10 mouse cellular contexts compared by ENCODE assay signal in genomic region chr2:105671798-105672595, GRCm38 (mm10). TPM values are rescaled to one million over a fixed set of nuclear protein-coding genes. Genes with fewer than 3 reads are reported as not detected.
DNase-seq lines count a peak whose midpoint lies in the region; ATAC-seq and TF ChIP-seq lines count a peak whose summit lies in the region.
"Had no signal": no experiment of that assay in that cellular context is flagged by ENCODE, and none has a peak within 500 bp of the region (broad histone marks: within the 10 kb centered on the region; RNA-seq: fewer than 3 reads in every experiment).

No protein-coding gene starts in this region.

- peak overlapping the region; percentile 47 for H3K27ac ChIP-seq in layer of hippocampus, adult 2 months
- H3K27ac ChIP-seq in embryonic facial prominence, embryonic 10.5 days (replicated peaks) = peak overlapping the region; percentile 36; the same call in 1 of the 2 replicates
- no peak overlapping the region for H3K27ac ChIP-seq in limb, embryonic 12.5 days
- H3K27ac ChIP-seq: stomach, embryonic 15.5 days had no signal

- no peaks in the 10 kb centered on the region for H3K36me3 ChIP-seq in embryonic facial prominence, embryonic 10.5 days (replicated peaks)
- no peaks in the 10 kb centered on the region for H3K36me3 ChIP-seq in limb, embryonic 12.5 days
- H3K36me3 ChIP-seq: stomach, embryonic 15.5 days had no signal

- peak overlapping the region; percentile 9; the same call in 1 of the 2 replicates for H3K4me3 ChIP-seq in layer of hippocampus, adult 2 months
- peak overlapping the region; percentile 61 for H3K4me3 ChIP-seq in embryonic facial prominence, embryonic 10.5 days
- H3K4me3 ChIP-seq in limb, embryonic 12.5 days (replicated peaks) = 0 out of 2 replicates have a peak overlapping the region, but pooled peaks have one; percentile 3
- H3K4me3 ChIP-seq: stomach, embryonic 15.5 days had no signal

- H3K9me3 ChIP-seq in embryonic facial prominence, embryonic 10.5 days = no peaks in the 10 kb centered on the region
- no peaks in the 10 kb centered on the region for H3K9me3 ChIP-seq in limb, embryonic 12.5 days
- H3K9me3 ChIP-seq: stomach, embryonic 15.5 days had no signal

- no peak overlapping the region for H3K9ac ChIP-seq in limb, embryonic 12.5 days (replicated peaks)
- H3K9ac ChIP-seq: stomach, embryonic 15.5 days had no signal

- WGBS in embryonic facial prominence, embryonic 10.5 days = 2% methylated on average over 25 of the region's 25 CpGs
- WGBS in limb, embryonic 12.5 days = 1% methylated on average over 25 of the region's 25 CpGs

- H3K4me2 ChIP-seq in limb, embryonic 12.5 days = no peak overlapping the region
- H3K4me2 ChIP-seq: stomach, embryonic 15.5 days had no signal

- peaks cover 100% of the 10 kb centered on the region for H3K27me3 ChIP-seq in embryonic facial prominence, embryonic 10.5 days (replicated peaks; ENCODE audit: low read depth, poor library complexity, severe bottlenecking)
- peaks cover 99% of the 10 kb centered on the region for H3K27me3 ChIP-seq in limb, embryonic 12.5 days

- peak; percentile 31 for TF ChIP-seq CTCF in layer of hippocampus, adult 2 months (conservative IDR thresholded peaks at IDR 0.05)

- H3K4me1 ChIP-seq in embryonic facial prominence, embryonic 10.5 days = peaks cover 73% of the 10 kb centered on the region
- peaks cover 31% of the 10 kb centered on the region for H3K4me1 ChIP-seq in limb, embryonic 12.5 days (replicated peaks)

- no peak for ATAC-seq in limb, embryonic 12.5 days (ENCODE audit: insufficient number of reproducible peaks, insufficient read depth, low FRiP score, low TSS enrichment, low read depth)
- ATAC-seq in inflammation-experienced regulatory T-cells, adult 6 months = no peak

- no peak for DNase-seq in layer of hippocampus, adult 2 months (ENCODE audit: low spot score in 2 of 2)
- no peak for DNase-seq in layer of hippocampus, postnatal 14 days (ENCODE audit: low spot score in 2 of 2)
- DNase-seq in embryonic facial prominence, embryonic 10.5 days (ENCODE audit: low spot score) = peak; percentile 58
- peak; percentile 55 for DNase-seq in retina, embryonic 14.5 days (ENCODE audit: low spot score)
- no peak for DNase-seq in adrenal gland, postnatal 36 days
- DNase-seq in thymus, adult 18-20 months = no peak
- DNase-seq: kidney, adult 8-10 months had no signal

RNA-seq across cellular contexts. Expression of gene Pax6, which starts 3.3 kb away (rescaled TPM):
- total RNA-seq in layer of hippocampus, adult 2 months (2021) = 10 to 100 TPM; 10.5 to 13.5 TPM
- total RNA-seq in layer of hippocampus, postnatal 14 days (2021) = 10 to 100 TPM; 11.1 to 11.2 TPM
- 13.0 and 22.3 TPM in 2 replicates for polyA plus RNA-seq in embryonic facial prominence, embryonic 10.5 days (2016; fragmentation: Nextera tagmentation; extraction: Ambion mirVana)
- 0.49 TPM in 1 of 2 replicates, not detected in the other for polyA plus RNA-seq in limb, embryonic 12.5 days (2016; fragmentation: Nextera tagmentation; extraction: Ambion mirVana)
- total RNA-seq in adrenal gland, postnatal 36 days (2021) = not detected
- under 1 TPM in 2 of 3 experiments, not detected in 1; 0.20 to 0.67 TPM for polyA plus RNA-seq in inflammation-experienced regulatory T-cells, adult 6 months (2017; shearing (Covaris generic))

Comparison
In these comparisons a context has a peak if more than half of its experiments do, and no peak if none do; other contexts are left out.
1. DNase-seq: peak in embryonic facial prominence, embryonic 10.5 days (single experiment) and retina, embryonic 14.5 days (single experiment); none in layer of hippocampus, adult 2 months (0 of 2), layer of hippocampus, postnatal 14 days (0 of 2), adrenal gland, postnatal 36 days (0 of 2) and thymus, adult 18-20 months (0 of 2).
2. H3K4me3 ChIP-seq: peak in every context shown above with its lines; median percentile 61 in embryonic facial prominence, embryonic 10.5 days; 9 in layer of hippocampus, adult 2 months; 3 in limb, embryonic 12.5 days.
3. RNA of gene Pax6, which starts 3.3 kb away (total RNA-seq): 10.5 to 13.5 TPM in layer of hippocampus, adult 2 months and 11.1 to 11.2 TPM in layer of hippocampus, postnatal 14 days; not detected in adrenal gland, postnatal 36 days; every median in the first group is over 10 times any median in the second.